Mouse (Mus musculus) CH12.LX (cell line): ENCODE results near the gene BC035044. TPM values are rescaled to one million over a fixed set of nuclear protein-coding genes. Genes with fewer than 3 reads are reported as not detected.

Experiments
- DNase-seq: peaks from one replicate; pipeline ENCODE4 v3.0.0-alpha.2; 2013; ENCODE audit errors: extremely low read depth
- H3K27ac ChIP-seq: 2 replicates; pipeline ENCODE4 v1.5.1; 2012; ENCODE audit warnings: low read depth, mild to moderate bottlenecking, control low read depth, moderate library complexity; ENCODE audit not compliant: insufficient read depth
- H3K27me3 ChIP-seq: replicated peaks from 2 replicates; pipeline ENCODE3; 2012; ENCODE audit warnings: inconsistent platforms
- H3K36me3 ChIP-seq, 2 experiments: replicated peaks in 1 of 2; 2 replicates each; pipeline versions ENCODE3 to v1.6.1; 2012; ENCODE audit warnings: inconsistent platforms in 1 of 2, low read length in 1 of 2, mild to moderate bottlenecking in 1 of 2, mixed read lengths in 1 of 2, moderate library complexity in 1 of 2; ENCODE audit not compliant: control insufficient read depth in 1 of 2, insufficient read depth in 1 of 2
- H3K4me1 ChIP-seq, 2 experiments: 2 replicates each; pipeline ENCODE4 v1.6.1; 2012; ENCODE audit warnings: inconsistent platforms in 1 of 2, moderate library complexity in 1 of 2; ENCODE audit not compliant: insufficient read depth in 2 of 2, control insufficient read depth in 1 of 2
- H3K4me2 ChIP-seq: 2 replicates; pipeline ENCODE4 v1.6.1; 2012; ENCODE audit warnings: low read depth, mild to moderate bottlenecking, control low read depth; ENCODE audit not compliant: poor library complexity, insufficient read depth, severe bottlenecking
- H3K4me3 ChIP-seq, 3 experiments: fragments of 150-350 bp in 1 of 3; sonication (generic) in 1 of 3; replicated peaks in 1 of 3; 2 replicates each; pipeline versions ENCODE3 to v1.5.1; 2011 to 2012; ENCODE audit warnings: low read depth in 2 of 3, low read length in 2 of 3, mild to moderate bottlenecking in 2 of 3, moderate library complexity in 2 of 3, control low read depth in 1 of 3, improper control_type of control experiment in 1 of 3, inconsistent platforms in 1 of 3, mixed read lengths in 1 of 3; ENCODE audit not compliant: poor library complexity in 1 of 3
- H3K79me2 ChIP-seq: replicated peaks from 2 replicates; pipeline ENCODE4 v1.6.1; 2012; ENCODE audit warnings: mild to moderate bottlenecking, moderate library complexity; ENCODE audit not compliant: control insufficient read depth, poor library complexity, insufficient read depth, severe bottlenecking; ENCODE audit errors: extremely low read depth
- H3K9ac ChIP-seq: 2 replicates; pipeline ENCODE4 v1.6.1; 2012; ENCODE audit warnings: low read depth, mild to moderate bottlenecking, control low read depth, moderate library complexity; ENCODE audit not compliant: insufficient read depth
- H3K9me3 ChIP-seq: replicated peaks from 2 replicates; pipeline ENCODE3; 2012; ENCODE audit warnings: low read length, inconsistent platforms, mixed read lengths
- BHLHE40 ChIP-seq: IDR thresholded peaks from 2 replicates; pipeline ENCODE4 v1.6.1; 2011; ENCODE audit warnings: mild to moderate bottlenecking, low read depth, low read length, improper control_type of control experiment
- CHD2 ChIP-seq: IDR thresholded peaks from 2 replicates; pipeline ENCODE4 v1.6.1; 2011; ENCODE audit warnings: low read length, improper control_type of control experiment
- CTCF ChIP-seq, 2 experiments: IDR thresholded peaks in 1 of 2; conservative IDR thresholded peaks in 1 of 2; 2 replicates each; pipeline ENCODE4 v1.5.1; 2011 to 2012; ENCODE audit warnings: low read depth in 2 of 2, low read length in 2 of 2, improper control_type of control experiment in 1 of 2, inconsistent platforms in 1 of 2, mild to moderate bottlenecking in 1 of 2, moderate library complexity in 1 of 2
- E2F4 ChIP-seq: IDR thresholded peaks from 2 replicates; pipeline ENCODE4 v1.6.1; 2011; ENCODE audit warnings: low read depth, low read length, improper control_type of control experiment; ENCODE audit not compliant: insufficient replicate concordance
- ELF1 ChIP-seq: IDR thresholded peaks from 2 replicates; pipeline ENCODE4 v1.6.1; 2014; ENCODE audit warnings: low read depth, mild to moderate bottlenecking, inconsistent platforms, low read length, improper control_type of control experiment
- EP300 ChIP-seq: IDR thresholded peaks from 2 replicates; pipeline ENCODE4 v1.6.1; 2011; ENCODE audit warnings: low read length, improper control_type of control experiment
- ETS1 ChIP-seq: conservative IDR thresholded peaks from 2 replicates; pipeline ENCODE4 v1.6.1; 2012; ENCODE audit warnings: low read depth, mild to moderate bottlenecking, inconsistent platforms, low read length, improper control_type of control experiment, moderate library complexity
- GABPA ChIP-seq: IDR thresholded peaks from 2 replicates; pipeline ENCODE4 v1.6.1; 2012; ENCODE audit warnings: low read depth, low read length, improper control_type of control experiment, inconsistent platforms; ENCODE audit not compliant: insufficient replicate concordance
- HCFC1 ChIP-seq: IDR thresholded peaks from 2 replicates; pipeline ENCODE4 v1.6.1; 2012; ENCODE audit warnings: low read depth, mild to moderate bottlenecking, inconsistent platforms, low read length, improper control_type of control experiment
- IRF4 ChIP-seq: IDR thresholded peaks from 2 replicates; pipeline ENCODE4 v1.6.1; 2014; ENCODE audit warnings: low read depth, mild to moderate bottlenecking, inconsistent platforms, low read length, improper control_type of control experiment
- JUN ChIP-seq: IDR thresholded peaks from 2 replicates; pipeline ENCODE4 v1.6.1; 2011; ENCODE audit warnings: low read depth, mild to moderate bottlenecking, low read length, improper control_type of control experiment, moderate library complexity; ENCODE audit not compliant: insufficient read depth
- KAT2A ChIP-seq: IDR thresholded peaks from 2 replicates; pipeline ENCODE4 v1.6.1; 2012; ENCODE audit warnings: low read length, improper control_type of control experiment, inconsistent platforms; ENCODE audit not compliant: insufficient replicate concordance
- MAX ChIP-seq: IDR thresholded peaks from 2 replicates; pipeline ENCODE4 v1.6.1; 2011; ENCODE audit warnings: low read length, improper control_type of control experiment
- MAZ ChIP-seq: IDR thresholded peaks from 2 replicates; pipeline ENCODE4 v1.6.1; 2012; ENCODE audit warnings: low read depth, mild to moderate bottlenecking, inconsistent platforms, low read length, improper control_type of control experiment, moderate library complexity
- MXI1 ChIP-seq: IDR thresholded peaks from 2 replicates; pipeline ENCODE4 v1.6.1; 2011; ENCODE audit warnings: mild to moderate bottlenecking, low read depth, low read length, improper control_type of control experiment
- MYC ChIP-seq: IDR thresholded peaks from 2 replicates; pipeline ENCODE4 v1.6.1; 2011; ENCODE audit warnings: low read depth, mild to moderate bottlenecking, improper control_type of control experiment, low read length
- NELFE ChIP-seq: IDR thresholded peaks from 2 replicates; pipeline ENCODE4 v1.6.1; 2011; ENCODE audit warnings: low read depth, low read length, improper control_type of control experiment
- NRF1 ChIP-seq: IDR thresholded peaks from 2 replicates; pipeline ENCODE4 v1.6.1; 2014; ENCODE audit warnings: low read depth, mild to moderate bottlenecking, inconsistent platforms, low read length, improper control_type of control experiment, moderate library complexity
- PAX5 ChIP-seq: IDR thresholded peaks from 2 replicates; pipeline ENCODE4 v1.6.1; 2012; ENCODE audit warnings: low read length, inconsistent platforms, mixed read lengths
- POLR2A ChIP-seq: IDR thresholded peaks from 2 replicates; pipeline ENCODE4 v1.6.1; 2011; ENCODE audit warnings: low read depth, mild to moderate bottlenecking, improper control_type of control experiment, low read length
- POLR2AphosphoS2 ChIP-seq: IDR thresholded peaks from 2 replicates; pipeline ENCODE4 v1.6.1; 2011; ENCODE audit warnings: low read depth, low read length, improper control_type of control experiment
- RCOR1 ChIP-seq: conservative IDR thresholded peaks from 2 replicates; pipeline ENCODE4 v1.6.1; 2012; ENCODE audit warnings: low read depth, mild to moderate bottlenecking, inconsistent platforms, low read length, improper control_type of control experiment
- SIN3A ChIP-seq: IDR thresholded peaks from 2 replicates; pipeline ENCODE4 v1.6.1; 2012; ENCODE audit warnings: low read length, improper control_type of control experiment, inconsistent platforms
- SMC3 ChIP-seq: IDR thresholded peaks from 2 replicates; pipeline ENCODE4 v1.6.1; 2011; ENCODE audit warnings: low read depth, low read length, improper control_type of control experiment
- TBP ChIP-seq: conservative IDR thresholded peaks from 2 replicates; pipeline ENCODE4 v1.6.1; 2011; ENCODE audit warnings: low read depth, low read length, improper control_type of control experiment
- TCF12 ChIP-seq: IDR thresholded peaks from 2 replicates; pipeline ENCODE4 v1.6.1; 2014; ENCODE audit warnings: low read depth, mild to moderate bottlenecking, inconsistent platforms, low read length, improper control_type of control experiment
- UBTF ChIP-seq: IDR thresholded peaks from 2 replicates; pipeline ENCODE4 v1.6.1; 2012; ENCODE audit warnings: low read depth, mild to moderate bottlenecking, inconsistent platforms, low read length, improper control_type of control experiment, moderate library complexity
- ZC3H11A ChIP-seq: IDR thresholded peaks from 2 replicates; pipeline ENCODE4 v1.6.1; 2012; ENCODE audit warnings: low read depth, mild to moderate bottlenecking, inconsistent platforms, low read length, improper control_type of control experiment
- ZKSCAN1 ChIP-seq: IDR thresholded peaks from 2 replicates; pipeline ENCODE4 v1.6.1; 2012; ENCODE audit warnings: low read depth, inconsistent platforms, low read length, improper control_type of control experiment, borderline replicate concordance
- ZMIZ1 ChIP-seq: IDR thresholded peaks from 2 replicates; pipeline ENCODE4 v1.6.1; 2012; ENCODE audit warnings: low read depth, mild to moderate bottlenecking, inconsistent platforms, low read length, improper control_type of control experiment
- ZNF384 ChIP-seq: IDR thresholded peaks from 2 replicates; pipeline ENCODE4 v1.6.1; 2012; ENCODE audit warnings: low read depth, low read length, improper control_type of control experiment, inconsistent platforms
- dilution Hi-C: fragments of 300-500 bp; cut with MboI; formaldehyde crosslinking; loops from 2 replicates; pipeline ENCODE4 v1.14.3; 2020; ENCODE audit warnings: low sequenced_read_pairs; ENCODE audit not compliant: extremely low pct_unique_long_range_greater_than_20kb, extremely low pct_ligation_motif_present
- in situ Hi-C: fragments of 300-500 bp; cut with MboI; formaldehyde crosslinking; loops from 3 replicates; pipeline ENCODE4 v1.14.3; 2019; ENCODE audit warnings: low sequenced_read_pairs, low pct_ligation_motif_present, low pct_unique_long_range_greater_than_20kb, mixed read lengths
- polyA plus RNA-seq: library from polyadenylated mRNA; unstranded; fragments of >175 nt; gene quantifications from 2 replicates; pipeline ENCODE4 v1.2.1, GENCODE M21; 2012; ENCODE audit warnings: low read depth; ENCODE audit not compliant: insufficient read length
- total RNA-seq, 2 experiments: library from RNA; depleted of rRNA; stranded (reverse); fragments of 300-350 nt in 1 of 2; fragments of >200 nt in 1 of 2; gene quantifications; 2 replicates each; pipeline ENCODE4 v1.2.3; 2012 to 2014

The BC035044 gene
- total and polyA plus RNA-seq, 3 experiments, result 49.7 to 121 (median 51.6) TPM

DNA sequence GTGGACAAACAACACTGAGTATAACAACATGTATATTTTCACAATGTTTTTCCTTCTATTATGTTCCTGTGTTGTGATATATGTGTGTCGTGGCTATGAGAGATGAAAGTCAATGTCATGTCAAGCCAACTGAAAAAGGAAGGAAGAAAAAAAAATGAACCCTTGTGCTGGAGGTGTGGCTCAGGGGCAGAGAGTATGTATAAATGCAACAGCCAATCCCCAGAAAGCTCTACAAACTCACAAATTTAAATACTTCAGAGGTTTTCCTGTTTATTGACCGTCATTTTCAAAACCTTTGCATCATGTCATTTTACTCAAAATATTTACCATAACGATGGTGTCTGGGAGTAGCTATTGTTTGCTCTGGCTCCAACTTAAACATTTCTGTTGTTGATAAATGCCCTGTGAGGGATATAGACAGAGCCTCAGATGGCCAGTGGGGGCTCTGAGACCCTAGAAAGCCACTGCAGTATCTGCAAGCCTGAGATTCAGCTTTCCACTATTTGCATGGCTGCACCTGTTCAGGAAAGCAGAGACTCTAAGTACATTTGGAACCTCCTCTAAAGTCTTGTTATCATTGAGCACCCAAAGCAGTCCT, 4.6 kb upstream of the BC035044 start:
- in situ Hi-C loops (no loop called here), dilution Hi-C loops (no loop called here)
- H3K79me2 ChIP-seq, result peaks cover 8% of the 10 kb centered on the region
- no peaks in the 10 kb centered on the region for H3K27me3 ChIP-seq
- TF ChIP-seq BHLHE40, result no peak
- no peak for TF ChIP-seq NRF1
- no peak for TF ChIP-seq IRF4
- no peak for TF ChIP-seq ZNF384
- TF ChIP-seq PAX5, result no peak
- no peak for TF ChIP-seq SMC3
- TF ChIP-seq CTCF (conservative IDR thresholded peaks at IDR 0.05 in 1 of 2, IDR thresholded peaks at IDR 0.05 in 1 of 2; ENCODE audit: low read depth in 2 of 2, low read length in 2 of 2), result no peak
- peaks cover 0 to 17% of the 10 kb centered on the region in 2 experiments; a peak in 2 of 4 replicates for H3K4me1 ChIP-seq
- H3K9me3 ChIP-seq, result no peaks in the 10 kb centered on the region
- peaks cover 35 to 47% of the 10 kb centered on the region in 2 experiments for H3K36me3 ChIP-seq
- no peak overlapping the region for H3K4me2 ChIP-seq
- H3K27ac ChIP-seq, result no peak overlapping the region
- no peak for DNase-seq
- H3K4me3 ChIP-seq, result no peak overlapping the region
- H3K9ac ChIP-seq, result no peak overlapping the region

DNA sequence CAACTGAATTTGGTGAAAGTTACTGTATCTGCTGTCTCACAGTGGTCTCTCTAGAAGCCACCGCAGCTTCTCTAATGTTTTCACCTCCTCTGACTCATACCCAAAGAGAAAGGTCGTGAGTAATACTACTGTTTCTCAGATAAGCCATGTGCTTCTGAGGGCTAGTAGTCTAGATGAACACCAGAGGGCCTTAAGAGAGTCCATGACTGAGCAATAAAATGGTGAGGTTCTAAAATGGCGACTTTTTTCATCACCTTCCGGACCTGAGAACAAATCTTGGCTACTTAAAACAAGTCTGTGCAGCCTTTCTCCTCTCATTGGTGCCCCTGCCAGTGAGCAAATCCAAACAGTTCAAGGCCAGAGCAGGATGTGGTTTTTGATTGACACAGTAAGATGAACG, 2.1 kb downstream of the BC035044 start:
- H3K36me3 ChIP-seq, result peaks cover 11 to 22% of the 10 kb centered on the region in 2 experiments
- in situ Hi-C loops (no loop called here), dilution Hi-C loops (no loop called here)
- H3K79me2 ChIP-seq, result peaks cover 55% of the 10 kb centered on the region
- H3K27ac ChIP-seq, result peak overlapping the region; percentile 94
- peak overlapping the region; percentile 74 to 84 (median 75) for H3K4me3 ChIP-seq
- H3K4me2 ChIP-seq, result peak overlapping the region; percentile 80; the same call in 1 of the 2 replicates
- H3K27me3 ChIP-seq, result no peaks in the 10 kb centered on the region
- DNase-seq, result peak; percentile 89
- peak overlapping the region; percentile 95 for H3K9ac ChIP-seq
- H3K9me3 ChIP-seq, result no peaks in the 10 kb centered on the region
- peaks cover 4 to 41% of the 10 kb centered on the region in 2 experiments; a peak in 3 of 4 replicates for H3K4me1 ChIP-seq
- TF ChIP-seq GABPA, result no peak
- TF ChIP-seq TCF12, result peak; percentile 73
- peak; percentile 97 for TF ChIP-seq SIN3A
- TF ChIP-seq MXI1, result peak; percentile 95
- peak; percentile 54 for TF ChIP-seq SMC3
- no peak for TF ChIP-seq ZKSCAN1
- TF ChIP-seq BHLHE40, result peak; percentile 87
- TF ChIP-seq MAX, result peak; percentile 99
- TF ChIP-seq ZC3H11A, result peak; percentile 20; the same call in 1 of the 2 replicates
- peak; percentile 69; the same call in 1 of the 2 replicates for TF ChIP-seq MAZ
- no peak for TF ChIP-seq POLR2A
- 0 out of 2 replicates have a peak, but pooled peaks have one; percentile 64 for TF ChIP-seq CHD2
- peak; percentile 42; the same call in 1 of the 2 replicates for TF ChIP-seq ELF1
- TF ChIP-seq E2F4, result 0 out of 2 replicates have a peak, but pooled peaks have one; percentile 52
- TF ChIP-seq TBP, result peak; percentile 85; the same call in 1 of the 2 replicates
- no peak for TF ChIP-seq UBTF
- TF ChIP-seq KAT2A, result 0 out of 2 replicates have a peak, but pooled peaks have one; percentile 53
- TF ChIP-seq EP300, result peak; percentile 89
- TF ChIP-seq HCFC1, result peak; percentile 61
- TF ChIP-seq ETS1, result peak; percentile 84
- peak; percentile 72; the same call in 1 of the 2 replicates for TF ChIP-seq ZMIZ1
- no peak for TF ChIP-seq PAX5
- TF ChIP-seq POLR2AphosphoS2, result peak; percentile 68
- peak; percentile 96 for TF ChIP-seq IRF4
- peak; percentile 93 for TF ChIP-seq RCOR1
- peak in 1 of 2 experiments; percentile 58; a peak in 2 of 4 replicates for TF ChIP-seq CTCF (conservative IDR thresholded peaks at IDR 0.05 in 1 of 2, IDR thresholded peaks at IDR 0.05 in 1 of 2; ENCODE audit: low read depth in 2 of 2, low read length in 2 of 2)
- peak; percentile 100 for TF ChIP-seq MYC
- peak; percentile 88 for TF ChIP-seq JUN
- TF ChIP-seq NELFE, result peak; percentile 59
- peak; percentile 61 for TF ChIP-seq NRF1
